Mouse (Mus musculus): ENCODE data around the gene Mcpt8.
"Not testable (repeated sequence)": the region's sequence is repeated elsewhere in the genome, so short reads cannot be mapped to it uniquely, and the experiment has no call there.

Gene Mcpt8

DNA sequence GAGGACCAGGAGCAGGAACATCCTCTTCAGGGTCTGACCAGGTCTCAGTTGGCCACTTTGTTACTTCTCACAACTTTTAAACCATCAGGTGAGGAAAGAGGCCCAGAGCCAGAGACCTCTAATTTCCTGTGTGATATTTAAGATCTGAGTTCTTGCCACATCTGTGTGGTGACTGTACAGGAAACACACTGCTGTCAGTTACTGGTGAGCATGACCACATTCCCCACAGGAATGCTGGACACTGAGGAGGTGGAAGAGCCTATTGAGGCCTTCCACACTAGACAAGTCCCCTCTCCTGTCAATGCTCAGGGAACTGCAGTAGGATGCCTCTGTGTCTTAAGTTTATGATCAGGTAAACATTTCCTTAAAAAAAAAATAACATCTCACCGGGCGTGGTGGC is at the start of gene Mcpt8:
Mcpt8 (minus strand) TSS at position 107 of the 400 bp plus-strand sequence.
- DNase-seq (ENCODE audit: low spot score in 2 of 2), result no peak

GRCm38 (mm10) chr14:56133675-56134074 is 48.6 kb upstream of the Mcpt8 start:
- DNase-seq (ENCODE audit: low spot score in 2 of 2), result not testable (repeated sequence)

DNA sequence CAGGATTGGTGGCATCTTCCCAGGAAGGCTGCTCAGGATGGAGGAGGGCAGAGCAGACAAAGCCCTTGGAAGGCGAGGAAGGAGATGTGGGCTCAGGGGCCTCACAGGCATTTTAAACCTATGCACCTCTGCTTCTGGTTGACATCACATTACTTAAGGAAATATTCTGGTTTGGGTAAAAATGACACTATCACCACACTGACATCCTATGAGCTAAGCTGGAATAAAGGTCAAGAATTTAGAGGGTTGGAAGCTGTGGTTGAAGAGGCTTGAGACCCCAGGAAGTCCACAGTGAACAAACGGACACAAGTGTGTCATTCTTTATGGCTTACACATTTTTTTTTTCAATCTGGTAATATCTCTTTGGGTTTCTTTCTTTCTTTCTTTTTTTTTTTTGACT is 47.4 kb upstream of the Mcpt8 start, which contains the start of gene Gzmd:
Gzmd (minus strand) TSS at position 101 of the 400 bp plus-strand sequence.
- not testable (repeated sequence) for DNase-seq (ENCODE audit: low spot score in 2 of 2)

- DNase-seq (ENCODE audit: low spot score in 2 of 2), result no peak
These were observed 43.3 kb upstream of the Mcpt8 start for GRCm38 (mm10) chr14:56128341-56128740.

DNA sequence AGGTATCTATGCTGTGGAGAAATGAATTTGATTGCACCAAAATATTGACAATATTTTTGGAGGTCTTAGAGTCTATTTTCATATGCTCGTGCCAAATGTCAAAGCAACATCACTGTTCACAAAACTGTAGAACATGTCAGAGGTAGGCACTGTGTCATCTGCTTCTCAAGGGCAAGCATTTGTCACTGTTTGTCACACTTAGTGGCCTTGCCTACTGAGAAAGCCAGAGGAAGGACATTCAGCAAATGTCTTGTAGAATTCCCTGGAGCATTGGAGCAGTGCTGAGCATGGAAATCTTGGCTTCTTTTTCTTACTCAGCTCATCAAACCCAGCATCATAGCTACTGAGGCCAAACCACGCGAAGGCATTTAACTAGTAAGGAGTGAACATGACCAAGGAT is 38.4 kb upstream of the Mcpt8 start:
- DNase-seq (ENCODE audit: low spot score in 2 of 2), result no peak

GRCm38 (mm10) chr14:56120525-56120924 is 35.5 kb upstream of the Mcpt8 start, which contains the start of gene Gzme:
Gene Gzme, minus strand, starts transcription at chr14:56120625.
- DNase-seq (ENCODE audit: low spot score in 2 of 2), result no peak

DNA sequence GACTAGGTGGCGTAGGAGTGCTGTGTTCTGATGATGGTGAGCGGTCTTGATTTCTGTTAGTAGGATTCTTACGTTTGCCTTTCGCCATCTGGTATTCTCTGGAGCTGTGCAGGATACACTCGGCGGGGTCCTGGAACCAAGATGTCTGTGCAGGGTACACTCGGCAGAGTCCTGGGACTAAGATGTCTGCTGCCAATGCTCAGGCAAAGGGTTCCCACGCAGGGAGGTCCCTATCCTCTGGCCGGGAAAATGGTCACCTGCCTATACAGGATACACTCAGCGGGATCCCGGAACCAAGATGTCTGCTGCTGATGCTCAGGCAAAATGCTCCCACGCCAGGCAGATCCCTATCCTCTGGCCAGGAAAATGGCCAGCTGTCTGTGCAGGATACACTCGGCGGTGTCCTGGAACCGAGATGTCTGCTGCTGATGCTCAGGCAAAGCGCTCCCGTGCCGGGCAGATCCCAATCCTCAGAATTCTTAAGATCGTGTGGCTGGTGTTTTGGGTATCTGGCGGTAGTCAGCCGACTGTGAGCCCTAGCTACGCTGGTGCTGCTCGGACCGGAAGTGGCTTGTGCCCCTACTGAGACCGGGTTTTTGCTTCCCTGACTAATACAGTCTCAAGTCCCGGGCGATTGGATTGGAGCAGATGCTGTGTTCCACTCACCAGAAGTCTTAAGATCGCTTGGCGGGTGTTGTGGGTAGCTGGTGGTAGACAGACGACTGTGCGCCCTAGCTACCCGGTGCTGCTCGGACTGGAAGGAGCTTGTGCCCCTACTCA is 30.6 kb upstream of the Mcpt8 start:
- not testable (repeated sequence) for DNase-seq (ENCODE audit: low spot score in 2 of 2)

DNA sequence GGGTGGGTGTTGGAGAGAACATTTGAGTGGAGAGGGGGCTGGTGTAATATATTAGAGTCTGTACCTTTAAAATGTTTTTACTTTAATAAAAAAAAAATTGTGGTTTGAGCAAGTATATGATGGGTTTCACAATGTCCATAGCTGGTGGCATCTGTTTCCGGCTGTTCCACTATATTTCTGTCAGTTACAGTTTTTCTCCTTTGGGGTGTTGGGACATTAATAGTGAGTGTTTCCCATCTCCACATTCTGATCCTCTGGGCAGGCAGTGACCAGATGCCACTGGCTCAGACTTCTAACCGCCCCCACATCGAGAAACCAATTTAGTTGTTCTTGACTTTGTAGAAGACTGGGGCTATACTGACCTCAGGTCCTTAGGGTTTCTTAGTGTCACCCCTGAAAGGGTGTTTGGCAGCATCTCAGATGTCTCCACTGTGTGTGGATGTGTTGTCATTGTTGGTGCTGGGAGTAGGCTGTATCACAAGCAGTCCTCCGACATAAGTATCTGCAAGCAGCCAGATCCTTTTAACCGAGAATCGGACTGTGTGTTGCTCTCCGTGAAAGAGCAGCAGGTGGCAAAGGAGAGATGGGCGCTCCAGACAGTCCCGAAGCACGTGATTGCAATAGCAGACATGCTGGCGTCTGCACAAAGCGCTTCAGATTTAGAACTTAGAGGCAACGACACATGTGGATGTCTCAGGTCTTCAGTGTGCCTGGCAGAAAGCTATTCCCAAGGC is 20.5 kb upstream of the Mcpt8 start:
- no peak for DNase-seq (ENCODE audit: low spot score in 2 of 2)

GRCm38 (mm10) chr14:56105016-56105415 is 19.9 kb upstream of the Mcpt8 start:
- DNase-seq (ENCODE audit: low spot score in 2 of 2), result no peak

- DNase-seq (ENCODE audit: low spot score in 2 of 2), result no peak
These were observed 18.4 kb upstream of the Mcpt8 start for GRCm38 (mm10) chr14:56103452-56103851.

DNA sequence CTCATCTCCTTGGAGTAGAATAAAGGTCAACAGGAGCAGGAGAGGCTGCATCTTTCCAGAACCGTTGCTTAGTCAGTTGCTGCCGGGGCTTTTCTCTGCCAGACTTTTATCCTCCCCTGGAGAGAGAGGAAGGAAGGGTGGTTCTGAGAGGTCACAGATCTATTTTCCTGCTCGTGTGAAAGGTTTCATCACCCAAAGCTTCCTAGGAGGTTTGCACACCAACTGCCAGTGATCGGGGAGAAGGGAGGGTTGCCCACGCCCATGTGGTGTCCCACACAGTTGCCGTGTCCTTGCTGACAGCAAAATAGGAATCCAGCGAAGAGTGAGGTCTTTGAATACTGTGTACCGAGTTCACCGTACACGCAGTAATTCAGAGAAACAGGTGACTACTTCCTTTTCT is 17.3 kb upstream of the Mcpt8 start, which contains the start of gene Ctsg:
Ctsg (minus strand) TSS at position 189 of the 400 bp plus-strand sequence.
- no peak for DNase-seq (ENCODE audit: low spot score in 2 of 2)

DNA sequence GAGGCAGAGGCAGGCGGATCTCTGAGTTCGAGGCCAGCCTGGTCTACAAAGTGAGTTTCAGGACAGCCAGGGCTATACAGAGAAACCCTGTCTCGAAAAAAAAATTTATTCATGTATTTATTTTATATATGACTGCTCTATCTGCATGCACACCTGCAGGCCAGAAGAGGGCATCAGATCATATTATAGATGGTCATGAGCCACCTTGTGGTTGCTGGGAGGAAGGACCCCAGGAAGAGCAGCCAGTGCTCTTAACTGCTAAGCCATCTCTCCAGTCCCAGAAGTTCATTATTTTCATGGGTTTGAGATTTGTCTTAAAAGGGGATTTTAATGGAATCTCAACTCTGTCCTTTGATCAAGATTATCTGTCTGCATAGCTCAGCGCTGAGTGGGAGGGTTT is 13.9 kb upstream of the Mcpt8 start:
- DNase-seq (ENCODE audit: low spot score in 2 of 2), result no peak

DNA sequence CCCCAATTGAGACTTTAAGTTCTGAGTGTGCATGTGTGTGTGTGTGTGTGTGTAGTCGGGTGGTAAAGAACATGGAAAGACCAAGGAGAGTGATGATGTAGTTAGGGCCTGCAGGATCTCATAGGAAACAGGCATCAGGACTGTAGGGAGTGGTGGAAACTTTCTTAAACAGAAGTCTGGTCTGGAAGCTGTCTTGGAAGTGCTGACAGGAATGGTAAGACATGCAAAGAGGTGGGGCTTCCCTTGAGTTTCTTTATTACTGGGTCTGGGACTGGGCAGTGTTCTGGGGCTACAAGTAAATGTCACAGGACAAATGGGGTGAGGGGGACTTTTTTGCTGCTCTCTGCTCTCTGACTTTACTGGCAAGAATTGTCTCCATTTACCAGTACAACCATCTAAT is 12.5 kb upstream of the Mcpt8 start:
- no peak for DNase-seq (ENCODE audit: low spot score in 2 of 2)

DNA sequence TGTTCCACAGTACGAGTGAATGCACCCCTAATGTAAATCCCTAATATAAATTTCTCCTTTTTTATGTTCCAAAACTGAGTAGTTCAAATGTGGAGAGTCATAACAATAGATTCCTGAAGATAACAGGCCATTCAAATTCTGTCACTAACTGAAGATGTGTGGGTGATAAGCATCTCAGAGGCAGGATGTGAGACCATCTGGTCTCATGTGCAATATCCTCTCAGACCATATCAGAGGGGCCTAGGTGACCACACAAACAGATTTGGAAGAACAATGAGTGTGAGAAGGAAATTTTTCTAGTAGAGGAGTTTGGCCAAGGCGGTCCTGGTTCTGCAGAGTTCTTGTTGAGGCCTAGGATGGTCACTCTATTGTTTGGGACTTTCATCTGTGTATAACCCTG is 8.3 kb upstream of the Mcpt8 start:
- no peak for DNase-seq (ENCODE audit: low spot score in 2 of 2)

DNA sequence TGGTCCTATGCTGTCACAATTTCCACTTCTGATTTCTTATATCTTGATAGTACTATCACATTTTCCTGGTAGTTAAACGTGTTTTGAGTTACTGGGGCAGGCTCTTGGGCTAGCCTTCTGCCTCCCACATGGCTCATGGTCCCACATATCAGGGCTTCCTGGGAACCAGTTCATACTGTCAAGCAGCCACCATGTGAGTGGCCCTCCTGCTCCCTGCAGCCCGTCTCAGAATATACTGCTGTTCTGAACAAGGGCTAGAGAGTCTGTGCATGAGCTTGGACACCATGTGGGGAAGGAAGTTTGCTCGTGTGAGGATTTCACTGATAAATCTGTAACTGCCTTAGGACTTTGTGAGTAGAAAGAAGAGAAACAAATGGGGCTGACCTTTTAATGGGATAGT is 1.6 kb upstream of the Mcpt8 start:
- no peak for DNase-seq (ENCODE audit: low spot score in 2 of 2)

GRCm38 (mm10) chr14:56082016-56082415 is 3.1 kb downstream of the Mcpt8 start:
- DNase-seq (ENCODE audit: low spot score in 2 of 2), result no peak

DNA sequence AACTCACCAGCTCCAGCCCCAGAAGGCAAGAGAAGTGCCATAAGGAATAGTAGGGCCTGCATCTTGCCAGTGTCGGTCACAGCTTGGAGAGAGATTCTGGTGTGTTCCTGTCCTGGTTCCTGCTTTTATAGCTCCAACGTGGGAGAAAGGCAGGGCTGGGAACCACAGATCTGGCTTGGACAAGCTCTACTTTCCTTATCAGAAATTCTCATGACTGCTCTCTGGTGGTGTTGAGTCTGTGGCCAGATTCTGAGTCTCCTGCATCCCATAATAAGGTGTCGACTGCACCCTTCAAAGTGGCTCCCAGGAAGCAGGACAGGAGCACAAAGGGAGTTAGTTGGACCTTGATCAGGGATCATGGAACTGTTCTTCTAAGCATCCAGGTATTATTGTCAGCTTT is 22.9 kb downstream of the Mcpt8 start, which contains the start of gene Mcpt4:
Mcpt4 (minus strand) TSS at position 101 of the 400 bp plus-strand sequence.
- DNase-seq (ENCODE audit: low spot score in 2 of 2), result not testable (repeated sequence)

DNA sequence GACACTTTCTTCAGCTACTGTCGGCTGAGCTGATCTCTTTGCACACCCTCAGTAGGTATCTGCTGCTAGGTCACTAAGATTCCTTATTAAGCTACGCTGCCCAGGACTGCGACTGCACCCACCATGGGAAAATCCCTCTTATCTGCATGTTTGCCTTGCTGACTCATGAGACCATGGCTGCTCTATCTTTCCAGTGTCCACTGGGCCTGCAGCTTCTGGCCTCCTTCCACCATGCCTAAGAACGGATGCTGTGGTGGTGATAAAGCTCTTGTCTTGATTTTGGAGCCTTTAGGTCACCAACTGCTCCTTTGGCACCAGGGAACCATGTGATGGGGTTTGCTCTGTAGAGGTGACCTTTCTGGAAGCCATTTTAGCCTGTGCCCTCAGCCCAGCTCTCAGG is 27.4 kb downstream of the Mcpt8 start:
- DNase-seq (ENCODE audit: low spot score in 2 of 2), result no peak

- no peak for DNase-seq (ENCODE audit: low spot score in 2 of 2)
These were observed 29.7 kb downstream of the Mcpt8 start for GRCm38 (mm10) chr14:56055408-56055807.

DNA sequence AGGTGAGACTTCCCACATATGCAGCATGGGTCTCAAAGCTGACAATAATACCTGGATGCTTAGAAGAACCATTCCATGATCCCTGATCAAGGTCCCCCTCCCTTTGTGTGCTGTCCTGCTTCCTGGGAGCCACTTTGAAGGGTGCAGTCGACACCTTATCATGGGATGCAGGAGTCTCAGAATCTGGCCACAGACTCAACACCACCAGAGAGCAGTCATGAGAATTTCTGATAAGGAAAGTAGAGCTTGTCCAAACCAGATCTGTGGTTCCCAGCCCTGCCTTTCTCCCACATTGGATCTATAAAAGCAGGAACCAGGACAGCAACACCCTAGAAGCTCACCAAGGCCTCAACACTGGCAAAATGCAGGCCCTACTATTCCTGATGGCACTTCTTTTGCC is 43.3 kb downstream of the Mcpt8 start, which contains the start of gene Mcpt2:
Mcpt2 (plus strand) TSS at position 250 of the 400 bp plus-strand sequence.
- DNase-seq (ENCODE audit: low spot score in 2 of 2), result not testable (repeated sequence)

GRCm38 (mm10) chr14:56034433-56034832 is 50.6 kb downstream of the Mcpt8 start:
- peak; percentile 7 to 18 for DNase-seq (ENCODE audit: low spot score in 2 of 2)

Measured in urinary bladder, adult 18-20 months (tissue).